Mouse (Mus musculus) limb, embryonic 11.5 days (tissue): ENCODE results near the gene Dek. TPM values are rescaled to one million over a fixed set of nuclear protein-coding genes. Genes with fewer than 3 reads are reported as not detected.

ENCODE experiments used
- ATAC-seq: fragments of 200-750 bp; cut with Nextera tagmentation; 2 replicates; pipeline ENCODE4 v1.8.0; 2017; ENCODE audit warnings: low read depth; ENCODE audit not compliant: insufficient number of reproducible peaks, low FRiP score, low TSS enrichment
- DNase-seq: peaks from one replicate; pipeline ENCODE4 v3.0.0-alpha.2; 2015; ENCODE audit warnings: low spot score
- H3K27ac ChIP-seq: fragments of 300-500 bp; sonication (generic); replicated peaks from 2 replicates; pipeline ENCODE4 v1.5.1; 2014; ENCODE audit warnings: low read depth, mild to moderate bottlenecking, low read length
- H3K27me3 ChIP-seq: fragments of 300-500 bp; sonication (generic); 2 replicates; pipeline ENCODE4 v1.6.1; 2014; ENCODE audit warnings: mild to moderate bottlenecking, low read length, mixed read lengths; ENCODE audit not compliant: control insufficient read depth, insufficient read depth
- H3K36me3 ChIP-seq: fragments of 300-500 bp; sonication (generic); 2 replicates; pipeline ENCODE4 v1.6.1; 2014; ENCODE audit warnings: mild to moderate bottlenecking, low read length, moderate library complexity, mixed read lengths; ENCODE audit not compliant: control insufficient read depth, insufficient read depth
- H3K4me1 ChIP-seq: fragments of 300-500 bp; sonication (generic); 2 replicates; pipeline ENCODE4 v1.6.1; 2014; ENCODE audit warnings: low read length, mixed read lengths; ENCODE audit not compliant: control insufficient read depth, insufficient read depth
- H3K4me2 ChIP-seq: fragments of 300-500 bp; sonication (generic); 2 replicates; pipeline ENCODE4 v1.6.1; 2014; ENCODE audit warnings: low read depth, mild to moderate bottlenecking, moderate library complexity; ENCODE audit not compliant: severe bottlenecking
- H3K4me3 ChIP-seq: fragments of 300-500 bp; sonication (generic); 2 replicates; pipeline ENCODE4 v1.5.1; 2014; ENCODE audit warnings: low read depth, low read length
- H3K9ac ChIP-seq: fragments of 300-500 bp; sonication (generic); 2 replicates; pipeline ENCODE4 v1.6.1; 2014; ENCODE audit warnings: mild to moderate bottlenecking, low read length
- H3K9me3 ChIP-seq: fragments of 300-500 bp; sonication (generic); 2 replicates; pipeline ENCODE4 v1.6.1; 2016; ENCODE audit warnings: low read length; ENCODE audit not compliant: control insufficient read depth
- WGBS: fragments of 180-500 bp; shearing (Covaris S2); extraction: QIAGEN DNeasy Blood & Tissue Kit; methylation state at CpG from one replicate; pipeline ENCODE4 v1.1.7; 2014; 5-methylcytosine and 5-hydroxymethylcytosine counted together
- polyA plus RNA-seq: library from polyadenylated mRNA; unstranded; fragments of >200 nt; fragmentation: Nextera tagmentation; extraction: Ambion mirVana; gene quantifications from 2 replicates; pipeline ENCODE4 v1.2.1, GENCODE M21; 2014

Gene Dek
- polyA plus RNA-seq, 1 experiment from 2014 or later, result 375 TPM

GRCm38 (mm10) chr13:47104856-47105541, 1.0 kb downstream of the Dek start:
- Histone ChIP-seq H3K4me3 (peak overlapping the region; percentile 97), H3K9me3 (no peaks in the 10 kb centered on the region), H3K9ac (peak overlapping the region; percentile 99), H3K27ac (peak overlapping the region; percentile 100), H3K4me2 (peak overlapping the region; percentile 71), H3K4me1 (no peaks in the 10 kb centered on the region), H3K27me3 (no peaks in the 10 kb centered on the region), H3K36me3 (no peaks in the 10 kb centered on the region)
- WGBS, result under 1% methylated on average over 25 of the region's 25 CpGs
- ATAC-seq, result no peak
- peak; percentile 48 for DNase-seq

DNA sequence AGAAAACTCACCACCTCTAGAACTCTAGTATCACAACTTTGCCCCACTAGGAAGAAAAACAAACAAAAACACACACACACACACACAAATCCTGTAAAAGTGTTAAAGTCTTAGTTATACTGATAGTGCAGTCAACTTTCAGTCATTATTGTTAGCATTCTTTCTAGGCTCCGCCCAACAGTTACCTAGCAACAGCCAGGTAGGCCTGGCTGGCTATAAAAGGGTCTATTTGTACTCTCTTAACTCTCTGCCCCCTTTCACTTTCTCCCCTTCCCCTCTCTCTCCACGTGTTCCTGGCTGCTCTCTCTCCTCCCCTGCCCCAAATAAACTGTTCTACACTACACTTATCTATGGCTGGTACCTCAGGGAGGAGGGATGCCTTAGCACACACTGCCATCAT, 1.9 kb downstream of the Dek start:
- peak overlapping the region; percentile 97 for H3K4me3 ChIP-seq
- no peak overlapping the region for H3K9ac ChIP-seq
- 21% methylated on average over 2 of the region's 2 CpGs for WGBS
- H3K4me1 ChIP-seq, result no peaks in the 10 kb centered on the region
- peak overlapping the region; percentile 71 for H3K4me2 ChIP-seq
- H3K27ac ChIP-seq, result no peak overlapping the region
- no peak for ATAC-seq
- H3K27me3 ChIP-seq, result no peaks in the 10 kb centered on the region
- no peak for DNase-seq
- no peaks in the 10 kb centered on the region for H3K9me3 ChIP-seq
- no peaks in the 10 kb centered on the region for H3K36me3 ChIP-seq

DNA sequence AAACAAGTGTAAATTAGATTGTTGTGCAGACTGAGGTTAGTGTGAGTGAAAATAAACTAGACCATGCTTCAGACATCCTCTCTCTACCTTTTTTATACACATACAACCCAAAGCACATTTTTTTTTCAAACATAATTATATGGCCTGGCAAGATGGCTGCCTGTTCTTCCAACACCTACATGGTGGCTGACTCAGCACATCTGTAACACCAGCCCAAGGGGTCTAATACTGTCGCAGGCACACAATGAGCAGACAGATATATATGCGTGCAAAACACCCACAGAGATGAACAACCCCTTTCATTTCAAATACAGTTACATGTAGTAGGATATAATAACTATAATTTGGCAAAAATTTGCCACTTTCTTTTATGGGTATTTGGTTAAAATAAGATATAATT, 5.4 kb downstream of the Dek start:
- no peaks in the 10 kb centered on the region for H3K27me3 ChIP-seq
- no peak overlapping the region for H3K9ac ChIP-seq
- H3K36me3 ChIP-seq, result peaks cover 5% of the 10 kb centered on the region; the same call in 1 of the 2 replicates
- no peak overlapping the region for H3K4me3 ChIP-seq
- WGBS, result 93% methylated on average over 2 of the region's 2 CpGs
- no peaks in the 10 kb centered on the region for H3K4me1 ChIP-seq
- H3K4me2 ChIP-seq, result no peak overlapping the region
- ATAC-seq (no peak), DNase-seq (no peak)
- no peak overlapping the region for H3K27ac ChIP-seq
- H3K9me3 ChIP-seq, result no peaks in the 10 kb centered on the region

DNA sequence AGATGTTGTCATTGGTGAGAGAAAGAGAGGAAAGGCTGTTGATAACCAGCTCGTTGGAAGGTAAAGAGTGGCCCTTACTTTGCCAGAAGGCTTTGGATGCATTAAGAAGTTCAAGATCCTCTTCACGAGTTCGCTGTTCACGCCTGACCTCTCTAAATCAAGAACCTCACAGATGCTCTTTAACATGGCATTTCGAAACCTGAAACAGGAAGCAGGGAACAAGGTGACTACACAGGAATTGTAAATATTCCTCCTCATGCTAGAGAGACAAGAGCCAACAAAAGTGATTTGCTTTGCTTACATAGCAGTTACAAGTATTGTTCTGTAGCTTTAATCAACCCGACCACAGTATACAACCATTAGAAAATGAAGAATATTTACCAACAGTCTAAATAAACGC, 6.7 kb downstream of the Dek start:
- H3K36me3 ChIP-seq, result peaks cover 11% of the 10 kb centered on the region
- no peaks in the 10 kb centered on the region for H3K4me1 ChIP-seq
- 90% methylated on average over 7 of the region's 7 CpGs for WGBS
- no peak overlapping the region for H3K27ac ChIP-seq
- H3K9ac ChIP-seq, result no peak overlapping the region
- H3K4me3 ChIP-seq, result no peak overlapping the region
- ATAC-seq (no peak), DNase-seq (no peak)
- no peaks in the 10 kb centered on the region for H3K27me3 ChIP-seq
- H3K4me2 ChIP-seq, result no peak overlapping the region
- H3K9me3 ChIP-seq, result no peaks in the 10 kb centered on the region

DNA sequence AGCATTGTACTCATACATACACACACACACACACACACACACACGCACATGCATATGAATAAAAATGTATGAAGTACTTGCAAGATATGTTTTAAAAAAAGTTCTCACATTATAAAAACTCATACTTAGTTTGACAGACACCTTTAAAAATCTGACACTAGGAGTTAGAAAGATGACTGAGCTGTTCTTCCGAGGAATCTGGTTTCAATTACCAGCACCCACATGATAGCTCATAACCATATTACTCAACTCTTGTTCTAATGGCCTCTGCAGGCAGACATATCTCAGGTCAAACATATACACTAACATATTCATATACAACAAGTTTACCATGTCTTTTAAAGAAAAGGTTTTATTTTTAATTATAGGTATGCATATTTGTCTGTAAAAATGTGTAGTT, 9.4 kb downstream of the Dek start:
- Histone ChIP-seq H3K27ac (no peak overlapping the region), H3K36me3 (peaks cover 12% of the 10 kb centered on the region), H3K9ac (no peak overlapping the region), H3K4me2 (no peak overlapping the region), H3K9me3 (no peaks in the 10 kb centered on the region), H3K4me1 (no peaks in the 10 kb centered on the region), H3K27me3 (no peaks in the 10 kb centered on the region), H3K4me3 (no peak overlapping the region)
- no peak for DNase-seq
- WGBS, result 86% methylated on average over 2 of the region's 2 CpGs
- no peak for ATAC-seq

GRCm38 (mm10) chr13:47093791-47094190, 12.2 kb downstream of the Dek start:
- no peak for ATAC-seq
- WGBS, result 99% methylated on average over 2 of the region's 2 CpGs

DNA sequence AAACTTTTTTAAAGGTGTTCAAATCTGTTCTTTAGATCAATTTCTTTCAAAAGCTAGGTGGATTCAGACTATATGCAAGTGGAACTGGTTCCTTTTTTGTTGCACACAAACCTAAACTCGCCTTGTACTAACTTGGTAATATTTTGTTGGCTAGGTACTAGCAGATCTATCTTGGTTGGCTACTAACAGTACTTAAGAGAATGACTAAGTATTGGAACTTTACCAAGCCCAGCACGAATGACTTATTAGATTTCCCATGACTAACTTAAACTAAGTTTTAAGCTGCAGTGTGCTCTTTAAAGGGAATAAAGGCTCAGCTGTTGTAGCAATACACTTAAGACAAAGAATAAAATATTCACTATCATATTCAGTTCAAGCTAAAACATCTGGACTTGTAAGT, 16.7 kb downstream of the Dek start:
- Histone ChIP-seq H3K36me3 (peaks cover 9% of the 10 kb centered on the region; the same call in 1 of the 2 replicates), H3K27ac (no peak overlapping the region), H3K9me3 (no peaks in the 10 kb centered on the region), H3K4me1 (no peaks in the 10 kb centered on the region), H3K4me2 (no peak overlapping the region), H3K4me3 (no peak overlapping the region), H3K27me3 (no peaks in the 10 kb centered on the region), H3K9ac (no peak overlapping the region)
- ATAC-seq (no peak), DNase-seq (no peak)
- 91% methylated on average over 2 of the region's 2 CpGs for WGBS

More at GRCm38 (mm10) chr13:47093791-47094190, 12.2 kb downstream of the Dek start:
- Histone ChIP-seq H3K27me3 (no peaks in the 10 kb centered on the region), H3K4me1 (no peaks in the 10 kb centered on the region), H3K36me3 (peaks cover 16% of the 10 kb centered on the region), H3K4me2 (no peak overlapping the region), H3K4me3 (no peak overlapping the region), H3K27ac (no peak overlapping the region), H3K9ac (no peak overlapping the region), H3K9me3 (no peaks in the 10 kb centered on the region)
- no peak for DNase-seq

DNA sequence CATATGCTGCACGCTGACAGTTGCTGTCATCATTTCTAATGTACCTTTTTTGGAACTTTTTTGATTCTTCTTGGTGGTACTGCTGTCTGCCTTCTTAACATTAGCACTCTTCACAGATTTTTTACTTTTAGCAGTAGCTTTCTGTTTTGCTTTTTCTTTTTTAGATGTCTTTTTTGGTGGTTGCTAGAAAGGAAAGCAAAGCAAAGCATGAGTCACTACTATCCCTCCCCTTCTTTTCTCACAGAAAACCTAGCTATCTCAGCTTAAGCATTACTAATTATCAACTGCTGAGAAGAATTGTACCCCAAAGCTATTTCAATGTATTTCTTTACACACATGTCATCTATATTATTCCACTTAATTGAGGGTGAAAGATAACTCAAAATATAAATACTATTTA, 17.6 kb downstream of the Dek start:
- WGBS, result 97% methylated on average over 1 of the region's 1 CpGs
- H3K4me3 ChIP-seq, result no peak overlapping the region
- peaks cover 7% of the 10 kb centered on the region; the same call in 1 of the 2 replicates for H3K36me3 ChIP-seq
- H3K4me1 ChIP-seq, result no peaks in the 10 kb centered on the region
- H3K9ac ChIP-seq, result no peak overlapping the region
- DNase-seq, result no peak
- ATAC-seq, result no peak
- no peak overlapping the region for H3K4me2 ChIP-seq
- H3K27ac ChIP-seq, result no peak overlapping the region
- no peaks in the 10 kb centered on the region for H3K27me3 ChIP-seq
- no peaks in the 10 kb centered on the region for H3K9me3 ChIP-seq
